Mouse (Mus musculus) frontal cortex, adult 2 months (tissue): ENCODE results near the gene Rab11fip4. TPM values are rescaled to one million over a fixed set of nuclear protein-coding genes. Genes with fewer than 3 reads are reported as not detected.

Experiments
- DNase-seq, 2 experiments: peaks; one replicate each; pipeline ENCODE4 v3.0.0; 2022; ENCODE audit warnings: low spot score in 1 of 2; ENCODE audit errors: extremely low spot score in 1 of 2
- polyA plus RNA-seq: library from polyadenylated mRNA; depleted of rRNA; stranded (reverse); fragments of >200 nt; gene quantifications from 2 replicates; pipeline ENCODE4 v1.2.3, GENCODE M21; 2012; rRNA removed

Gene Rab11fip4
- polyA plus RNA-seq, 1 experiment, result 133 TPM

DNA sequence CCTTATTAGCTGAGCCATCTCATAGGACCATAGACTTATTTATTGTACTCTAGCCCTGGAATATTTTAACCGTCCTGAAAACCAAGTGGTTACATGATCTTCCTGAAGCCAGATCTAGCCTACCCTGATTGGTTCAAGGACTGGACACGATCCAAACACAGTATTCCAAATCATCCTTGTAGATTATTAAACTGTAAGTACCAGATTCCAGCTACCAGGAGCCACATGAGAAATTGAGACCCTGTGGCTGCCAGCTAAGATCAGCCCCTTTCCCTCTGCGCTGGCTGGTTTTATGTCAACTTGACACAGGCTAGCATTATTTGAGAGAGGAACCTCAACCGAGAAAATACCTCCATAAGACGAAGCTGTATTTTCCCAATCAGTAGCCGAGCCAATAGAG lies 142.0 kb downstream of the Rab11fip4 start:
- no peak for DNase-seq

GRCm38 (mm10) chr11:79736232-79737006 lies 145.4 kb downstream of the Rab11fip4 start:
- DNase-seq, result no peak

GRCm38 (mm10) chr11:79737126-79737697 lies 146.2 kb downstream of the Rab11fip4 start:
- DNase-seq, result no peak

GRCm38 (mm10) chr11:79737865-79738502 lies 147.0 kb downstream of the Rab11fip4 start:
- no peak for DNase-seq

GRCm38 (mm10) chr11:79738725-79739558 lies 147.9 kb downstream of the Rab11fip4 start:
- DNase-seq, result no peak

DNA sequence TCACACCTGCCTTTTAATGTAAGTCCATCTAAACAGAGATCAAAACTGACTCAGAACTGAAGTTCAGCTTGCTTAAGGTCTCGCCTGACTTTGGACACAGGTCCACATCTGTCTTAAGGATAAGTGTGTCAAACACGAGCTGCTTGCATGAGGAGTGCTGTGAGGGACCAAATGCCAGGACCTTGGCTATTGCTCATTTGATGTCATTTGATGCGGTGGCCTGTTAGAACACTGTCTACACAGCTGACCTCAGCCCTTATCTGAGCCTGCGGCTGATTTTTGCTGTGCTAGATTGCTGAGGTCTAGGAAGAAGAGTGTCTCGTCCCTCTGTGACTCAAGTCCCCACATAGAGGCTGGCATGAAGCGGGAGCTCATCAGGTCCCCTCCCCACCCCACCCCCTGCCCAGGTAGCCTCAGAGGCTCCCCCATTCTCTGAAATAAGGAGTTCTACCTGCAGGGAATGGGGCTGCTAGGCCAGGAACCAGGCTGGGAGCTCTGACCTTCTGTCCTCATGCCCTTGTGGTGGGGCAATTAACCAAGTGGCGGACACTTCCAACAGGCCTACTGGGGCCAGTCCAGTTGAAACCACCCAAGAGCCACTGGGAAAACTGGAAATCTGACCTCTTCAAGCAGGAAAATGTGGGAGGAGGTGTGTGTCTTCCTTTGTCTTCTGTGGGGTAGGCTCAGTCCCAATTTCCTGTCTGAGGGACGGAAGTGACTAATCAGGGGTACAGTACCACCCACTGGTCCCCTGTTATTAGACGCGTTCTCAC lies 149.9 kb downstream of the Rab11fip4 start:
- no peak for DNase-seq

GRCm38 (mm10) chr11:79746552-79747102 lies 155.6 kb downstream of the Rab11fip4 start:
- DNase-seq, result no peak

Other genes with a start within 250 kb of the Rab11fip4 start
- 114 and 125 TPM in 2 replicates for gene Omg, start 87.1 kb upstream of the Rab11fip4 start, polyA plus RNA-seq
- 0.88 and 1.3 TPM in 2 replicates for gene Evi2b, start 67.5 kb upstream of the Rab11fip4 start, polyA plus RNA-seq
- gene Evi2, start 60.6 kb upstream of the Rab11fip4 start, polyA plus RNA-seq, result 0.08 and 0.18 TPM in 2 replicates
- 27.4 and 29.8 TPM in 2 replicates for gene Evi2a, start 60.6 kb upstream of the Rab11fip4 start, polyA plus RNA-seq